ENCODE assay signal across 9 mouse cellular contexts in the genomic region with DNA sequence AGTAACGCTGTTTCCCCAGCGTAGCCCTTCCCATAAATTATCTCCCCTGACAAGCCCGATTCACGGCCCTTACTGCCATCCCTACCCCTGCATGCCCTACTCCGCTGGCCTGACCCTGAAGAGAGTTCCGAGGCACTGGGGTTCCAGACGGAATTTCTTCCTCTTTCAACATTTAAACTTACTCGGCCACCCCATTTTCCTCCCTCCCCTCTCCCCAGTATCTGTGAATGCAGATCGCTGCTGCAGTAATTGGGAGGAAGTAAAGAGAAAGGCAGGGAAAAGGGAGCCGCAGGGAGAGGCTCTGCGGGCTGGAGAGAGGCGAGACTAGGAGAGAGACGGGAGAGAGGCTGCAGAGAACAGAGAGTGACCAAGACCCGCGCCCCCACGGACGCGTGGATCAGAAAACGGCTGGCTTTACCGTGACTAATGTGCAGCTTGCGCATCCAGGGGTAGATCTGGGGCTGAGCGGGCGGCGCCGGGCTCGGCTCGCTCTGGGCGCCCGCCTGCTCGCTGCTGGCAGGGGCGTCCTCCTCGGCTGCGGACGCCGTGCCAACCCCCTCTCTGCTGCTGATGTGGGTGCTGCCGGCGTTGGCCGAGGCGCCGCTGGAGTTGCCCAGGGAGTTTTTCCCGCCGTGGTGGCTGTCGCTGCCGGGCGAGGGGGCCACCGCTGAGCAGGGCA. TPM values are rescaled to one million over a fixed set of nuclear protein-coding genes. Genes with fewer than 3 reads are reported as not detected.
DNase-seq lines count a peak whose midpoint lies in the region; ATAC-seq and TF ChIP-seq lines count a peak whose summit lies in the region.
"Had no signal": no experiment of that assay in that cellular context is flagged by ENCODE, and none has a peak within 500 bp of the region (broad histone marks: within the 10 kb centered on the region; RNA-seq: fewer than 3 reads in every experiment).

No protein-coding gene starts in this region.

- peak overlapping the region; percentile 45 for H3K4me2 ChIP-seq in embryonic facial prominence, embryonic 15.5 days (replicated peaks)
- H3K4me2 ChIP-seq in midbrain, embryonic 14.5 days (ENCODE audit: low read length) = peak overlapping the region; percentile 29

- WGBS in heart, adult 2 months = 7% methylated on average over 46 of the region's 46 CpGs
- WGBS in embryonic facial prominence, embryonic 15.5 days = under 1% methylated on average over 46 of the region's 46 CpGs
- 1% methylated on average over 46 of the region's 46 CpGs for WGBS in midbrain, embryonic 14.5 days

- H3K4me1 ChIP-seq in heart, adult 2 months (ENCODE audit: control insufficient read depth, insufficient read depth, low read length) = no peaks in the 10 kb centered on the region
- H3K4me1 ChIP-seq in embryonic facial prominence, embryonic 15.5 days = peaks cover 19% of the 10 kb centered on the region
- H3K4me1 ChIP-seq in midbrain, embryonic 14.5 days (ENCODE audit: control insufficient read depth, insufficient read depth, low read length) = no peaks in the 10 kb centered on the region

- peak; percentile 19 to 46 for DNase-seq in heart, adult 2 months
- no peak for DNase-seq in heart, adult 9 months (ENCODE audit: low spot score in 2 of 2)
- peak; percentile 58 for DNase-seq in kidney, adult 9 months
- no peak for DNase-seq in midbrain, embryonic 14.5 days
- no peak for DNase-seq in thymus, postnatal 0 days (ENCODE audit: low spot score)
- no peak for DNase-seq in left cerebral cortex, adult 8-10 months (ENCODE audit: low spot score in 2 of 2)
- no peak for DNase-seq in spleen, postnatal 36 days (ENCODE audit: low spot score in 2 of 2)

- ATAC-seq in embryonic facial prominence, embryonic 15.5 days (ENCODE audit: insufficient number of reproducible peaks, low FRiP score, low TSS enrichment, low read depth) = no peak
- ATAC-seq in midbrain, embryonic 14.5 days (ENCODE audit: low FRiP score, low TSS enrichment) = no peak

- H3K79me2 ChIP-seq in heart, adult 2 months (replicated peaks; ENCODE audit: control insufficient read depth, insufficient read depth, low read length) = no peaks in the 10 kb centered on the region

- TF ChIP-seq POLR2A in heart, adult 2 months (IDR thresholded peaks at IDR 0.05; ENCODE audit: insufficient read depth, low read depth, low read length) = no peak

- H3K27ac ChIP-seq in heart, adult 2 months = peak overlapping the region; percentile 56
- H3K27ac ChIP-seq in embryonic facial prominence, embryonic 15.5 days (replicated peaks) = no peak overlapping the region
- no peak overlapping the region for H3K27ac ChIP-seq in midbrain, embryonic 14.5 days (replicated peaks; ENCODE audit: low read depth, low read length)

- TF ChIP-seq EP300 in heart, adult 2 months (IDR thresholded peaks at IDR 0.05; ENCODE audit: insufficient read depth, low read depth, low read length) = no peak

- intact Hi-C loops in heart, adult 2 months (cut with DNase I) = no loop called here

- TF ChIP-seq CTCF in heart, adult 2 months (IDR thresholded peaks at IDR 0.05) = no peak

- peak overlapping the region; percentile 53 for H3K4me3 ChIP-seq in heart, adult 2 months
- peak overlapping the region; percentile 32 for H3K4me3 ChIP-seq in embryonic facial prominence, embryonic 15.5 days (replicated peaks)
- H3K4me3 ChIP-seq in midbrain, embryonic 14.5 days (replicated peaks; ENCODE audit: low read depth, low read length) = no peak overlapping the region

- peaks cover 35% of the 10 kb centered on the region for H3K27me3 ChIP-seq in heart, adult 2 months (ENCODE audit: control insufficient read depth, insufficient read depth, low read length)
- H3K27me3 ChIP-seq in embryonic facial prominence, embryonic 15.5 days = peaks cover 99% of the 10 kb centered on the region
- H3K27me3 ChIP-seq in midbrain, embryonic 14.5 days (ENCODE audit: control insufficient read depth, insufficient read depth, low read length) = peaks cover 100% of the 10 kb centered on the region
- H3K27me3 ChIP-seq: CH12.LX had no signal

- H3K9ac ChIP-seq in heart, adult 2 months (ENCODE audit: low read depth, low read length) = peak overlapping the region; percentile 63
- H3K9ac ChIP-seq in embryonic facial prominence, embryonic 15.5 days = no peak overlapping the region
- H3K9ac ChIP-seq in midbrain, embryonic 14.5 days (replicated peaks; ENCODE audit: low read length) = no peak overlapping the region

- H3K36me3 ChIP-seq in heart, adult 2 months (ENCODE audit: control insufficient read depth, insufficient read depth, low read length) = no peaks in the 10 kb centered on the region
- H3K36me3 ChIP-seq in embryonic facial prominence, embryonic 15.5 days = no peaks in the 10 kb centered on the region
- no peaks in the 10 kb centered on the region for H3K36me3 ChIP-seq in midbrain, embryonic 14.5 days (ENCODE audit: control insufficient read depth, insufficient read depth, low read length)

- H3K9me3 ChIP-seq in embryonic facial prominence, embryonic 15.5 days (replicated peaks) = no peaks in the 10 kb centered on the region
- H3K9me3 ChIP-seq in midbrain, embryonic 14.5 days (ENCODE audit: control insufficient read depth, low read length) = no peaks in the 10 kb centered on the region

RNA-seq across cellular contexts. Expression of a gene that starts 0.9 kb away (rescaled TPM):
- total RNA-seq in heart, adult 2 months (2021) = under 1 TPM; 0.26 to 0.45 TPM
- 0.94 and 0.96 TPM in 2 replicates for polyA plus RNA-seq in heart, adult 2 months (2012; rRNA removed)
- polyA plus RNA-seq in embryonic facial prominence, embryonic 15.5 days (2015; fragmentation: Nextera tagmentation; extraction: Ambion mirVana) = 0.17 and 0.39 TPM in 2 replicates
- polyA plus RNA-seq in midbrain, embryonic 14.5 days (2014; fragmentation: Nextera tagmentation; extraction: Ambion mirVana) = not detected in 2 replicates
- 0.06 and 0.21 TPM in 2 replicates for polyA plus RNA-seq in thymus, postnatal 0 days (2015; fragmentation: Nextera tagmentation; extraction: Ambion mirVana)
- not detected for total RNA-seq in left cerebral cortex, adult 8-10 months (2022)

RNA-seq across cellular contexts. Expression of a gene that starts 5.0 kb away (rescaled TPM):
- not detected for total RNA-seq in heart, adult 2 months (2021)
- not detected in 2 replicates for polyA plus RNA-seq in heart, adult 2 months (2012; rRNA removed)
- polyA plus RNA-seq in embryonic facial prominence, embryonic 15.5 days (2015; fragmentation: Nextera tagmentation; extraction: Ambion mirVana) = not detected in 2 replicates
- polyA plus RNA-seq in midbrain, embryonic 14.5 days (2014; fragmentation: Nextera tagmentation; extraction: Ambion mirVana) = not detected in 2 replicates
- polyA plus RNA-seq in thymus, postnatal 0 days (2015; fragmentation: Nextera tagmentation; extraction: Ambion mirVana) = not detected in 2 replicates
- not detected for total RNA-seq in left cerebral cortex, adult 8-10 months (2022)

RNA-seq across cellular contexts. Expression of a gene that starts 9.6 kb away (rescaled TPM):
- under 1 TPM; 0.55 to 0.76 TPM for total RNA-seq in heart, adult 2 months (2021)
- 0.53 and 1.3 TPM in 2 replicates for polyA plus RNA-seq in heart, adult 2 months (2012; rRNA removed)
- polyA plus RNA-seq in embryonic facial prominence, embryonic 15.5 days (2015; fragmentation: Nextera tagmentation; extraction: Ambion mirVana) = 0.11 and 0.13 TPM in 2 replicates
- not detected in 2 replicates for polyA plus RNA-seq in midbrain, embryonic 14.5 days (2014; fragmentation: Nextera tagmentation; extraction: Ambion mirVana)
- polyA plus RNA-seq in thymus, postnatal 0 days (2015; fragmentation: Nextera tagmentation; extraction: Ambion mirVana) = 1.1 and 1.2 TPM in 2 replicates
- total RNA-seq in left cerebral cortex, adult 8-10 months (2022) = not detected

RNA-seq across cellular contexts. Expression of a gene that starts 9.6 kb away (rescaled TPM):
- not detected for total RNA-seq in heart, adult 2 months (2021)
- polyA plus RNA-seq in heart, adult 2 months (2012; rRNA removed) = not detected in 2 replicates
- not detected in 2 replicates for polyA plus RNA-seq in embryonic facial prominence, embryonic 15.5 days (2015; fragmentation: Nextera tagmentation; extraction: Ambion mirVana)
- not detected in 2 replicates for polyA plus RNA-seq in midbrain, embryonic 14.5 days (2014; fragmentation: Nextera tagmentation; extraction: Ambion mirVana)
- polyA plus RNA-seq in thymus, postnatal 0 days (2015; fragmentation: Nextera tagmentation; extraction: Ambion mirVana) = not detected in 2 replicates
- not detected for total RNA-seq in left cerebral cortex, adult 8-10 months (2022)
- total RNA-seq: CH12.LX had no signal

RNA-seq across cellular contexts. Expression of a gene that starts 12.0 kb away (rescaled TPM):
- total RNA-seq in heart, adult 2 months (2021) = under 1 TPM; 0.14 to 0.34 TPM
- polyA plus RNA-seq in heart, adult 2 months (2012; rRNA removed) = 0.76 and 0.84 TPM in 2 replicates
- 0.17 and 0.29 TPM in 2 replicates for polyA plus RNA-seq in embryonic facial prominence, embryonic 15.5 days (2015; fragmentation: Nextera tagmentation; extraction: Ambion mirVana)
- not detected in 2 replicates for polyA plus RNA-seq in midbrain, embryonic 14.5 days (2014; fragmentation: Nextera tagmentation; extraction: Ambion mirVana)
- 0.27 and 0.39 TPM in 2 replicates for polyA plus RNA-seq in thymus, postnatal 0 days (2015; fragmentation: Nextera tagmentation; extraction: Ambion mirVana)
- not detected for total RNA-seq in left cerebral cortex, adult 8-10 months (2022)
- total RNA-seq: CH12.LX had no signal

Comparison
In these comparisons a context has a peak if more than half of its experiments do, and no peak if none do; other contexts are left out.
1. DNase-seq: peak in heart, adult 2 months (2 of 2) and kidney, adult 9 months (single experiment); none in heart, adult 9 months (0 of 2), midbrain, embryonic 14.5 days (single experiment), thymus, postnatal 0 days (single experiment), left cerebral cortex, adult 8-10 months (0 of 2) and spleen, postnatal 36 days (0 of 2).